Mouse (Mus musculus) C2C12 (cell line): ENCODE measurements around the gene Lyg2.

Experiments used
- CTCF ChIP-seq: IDR thresholded peaks from one replicate; pipeline ENCODE4 v1.5.1; 2011; ENCODE audit not compliant: control insufficient read depth, insufficient read depth, insufficient read length
- MAX ChIP-seq: IDR thresholded peaks from one replicate; pipeline ENCODE4 v1.6.1; 2011; ENCODE audit warnings: mild to moderate bottlenecking, control low read depth
- MYOD1 ChIP-seq: IDR thresholded peaks from one replicate; pipeline ENCODE4 v1.6.1; 2011; ENCODE audit warnings: low read depth; ENCODE audit not compliant: control insufficient read depth, insufficient read length
- MYOG ChIP-seq: IDR thresholded peaks from one replicate; pipeline ENCODE4 v1.6.1; 2011; ENCODE audit not compliant: control insufficient read depth, insufficient read length; ENCODE audit errors: extremely low read depth

- TF ChIP-seq CTCF (no peak), MYOG (no peak), MAX (no peak), MYOD1 (no peak)
These were observed 1.4 kb upstream of the Lyg2 start for GRCm38 (mm10) chr1:37917666-37918065.
